ENCODE assay signal across 8 mouse cellular contexts in genomic region chr7:101012541-101012940, GRCm38 (mm10). TPM values are rescaled to one million over a fixed set of nuclear protein-coding genes. Genes with fewer than 3 reads are reported as not detected.
DNase-seq lines count a peak whose midpoint lies in the region; ATAC-seq lines count a peak whose summit lies in the region.

TSS of gene P2ry2 (minus strand) at chr7:101012866.

- DNase-seq in adrenal gland, adult (ENCODE audit: inconsistent age in 2 of 2, low spot score in 1 of 2), result no peak
- DNase-seq in left cerebral cortex, adult 8-10 months (ENCODE audit: low spot score in 2 of 2), result no peak
- DNase-seq in urinary bladder, postnatal 36 days (ENCODE audit: low spot score in 2 of 2), result no peak

- H3K27ac ChIP-seq in forebrain, embryonic 15.5 days (replicated peaks), result no peak within 1 kb of the TSS
- H3K27ac ChIP-seq in hindbrain, embryonic 12.5 days, result no peak within 1 kb of the TSS
- no peak within 1 kb of the TSS for H3K27ac ChIP-seq in midbrain, embryonic 15.5 days

- peak within 1 kb of the TSS; percentile 40 for H3K4me3 ChIP-seq in erythroblast, embryonic 14.5 days (replicated peaks)
- peak within 1 kb of the TSS; percentile 44 for H3K4me3 ChIP-seq in forebrain, embryonic 15.5 days
- peak within 1 kb of the TSS; percentile 41 for H3K4me3 ChIP-seq in hindbrain, embryonic 12.5 days
- H3K4me3 ChIP-seq in midbrain, embryonic 15.5 days, result peak within 1 kb of the TSS; percentile 46

- peak within 1 kb of the TSS; percentile 39 for H3K9ac ChIP-seq in forebrain, embryonic 15.5 days (replicated peaks)
- peak within 1 kb of the TSS; percentile 47; the same call in 1 of the 2 replicates for H3K9ac ChIP-seq in hindbrain, embryonic 12.5 days
- peak within 1 kb of the TSS; percentile 32 for H3K9ac ChIP-seq in midbrain, embryonic 15.5 days

- no peaks in the 10 kb centered on the region for H3K9me3 ChIP-seq in erythroblast, embryonic 14.5 days (ENCODE audit: control insufficient read depth, low read length)
- no peaks in the 10 kb centered on the region for H3K9me3 ChIP-seq in forebrain, embryonic 15.5 days
- H3K9me3 ChIP-seq in hindbrain, embryonic 12.5 days (replicated peaks), result no peaks in the 10 kb centered on the region
- H3K9me3 ChIP-seq in midbrain, embryonic 15.5 days, result no peaks in the 10 kb centered on the region

- peaks cover 39% of the 10 kb centered on the region for H3K27me3 ChIP-seq in erythroblast, embryonic 14.5 days (ENCODE audit: control insufficient read depth)
- peaks cover 41% of the 10 kb centered on the region for H3K27me3 ChIP-seq in forebrain, embryonic 15.5 days
- peaks cover 79% of the 10 kb centered on the region for H3K27me3 ChIP-seq in hindbrain, embryonic 12.5 days
- peaks cover 38% of the 10 kb centered on the region for H3K27me3 ChIP-seq in midbrain, embryonic 15.5 days (replicated peaks)

- no peaks in the 10 kb centered on the region for H3K36me3 ChIP-seq in erythroblast, embryonic 14.5 days (ENCODE audit: control insufficient read depth)
- no peaks in the 10 kb centered on the region for H3K36me3 ChIP-seq in forebrain, embryonic 15.5 days
- no peaks in the 10 kb centered on the region for H3K36me3 ChIP-seq in hindbrain, embryonic 12.5 days
- H3K36me3 ChIP-seq in midbrain, embryonic 15.5 days (replicated peaks), result no peaks in the 10 kb centered on the region

- ATAC-seq in erythroblast, adult 5-6 weeks (replicated peaks; ENCODE audit: low FRiP score, poor library complexity, severe bottlenecking), result no peak
- no peak for ATAC-seq in forebrain, embryonic 15.5 days (replicated peaks)
- ATAC-seq in hindbrain, embryonic 12.5 days (ENCODE audit: low FRiP score), result no peak
- no peak for ATAC-seq in midbrain, embryonic 15.5 days (replicated peaks)

- H3K4me2 ChIP-seq in forebrain, embryonic 15.5 days (replicated peaks), result peak within 1 kb of the TSS; percentile 92
- H3K4me2 ChIP-seq in hindbrain, embryonic 12.5 days (replicated peaks), result peak within 1 kb of the TSS; percentile 97
- peak within 1 kb of the TSS; percentile 97 for H3K4me2 ChIP-seq in midbrain, embryonic 15.5 days

- 63% methylated on average over 4 of the region's 4 CpGs for WGBS in forebrain, embryonic 15.5 days
- WGBS in hindbrain, embryonic 12.5 days, result 72% methylated on average over 4 of the region's 4 CpGs
- 70% methylated on average over 4 of the region's 4 CpGs for WGBS in midbrain, embryonic 15.5 days

- peaks cover 4% of the 10 kb centered on the region for H3K4me1 ChIP-seq in erythroblast, embryonic 14.5 days (ENCODE audit: control insufficient read depth)
- H3K4me1 ChIP-seq in forebrain, embryonic 15.5 days, result peaks cover 12% of the 10 kb centered on the region
- H3K4me1 ChIP-seq in hindbrain, embryonic 12.5 days, result peaks cover 25% of the 10 kb centered on the region
- H3K4me1 ChIP-seq in midbrain, embryonic 15.5 days, result peaks cover 8% of the 10 kb centered on the region

RNA-seq across cellular contexts. Expression of gene P2ry2, which starts in this region (rescaled TPM):
- 0.02 and 0.03 TPM in 2 replicates for polyA plus RNA-seq in erythroblast, embryonic 14.5 days (2012)
- total RNA-seq in erythroblast, adult 5-6 weeks (2015; ENCODE audit: low replicate concordance), result 0.38 and 1.3 TPM in 2 replicates
- 0.28 and 0.68 TPM in 2 replicates for total RNA-seq in erythroblast, adult 5-6 weeks (2017; ENCODE audit: low replicate concordance)
- 0.11 TPM in 1 of 2 replicates, not detected in the other for polyA plus RNA-seq in forebrain, embryonic 15.5 days (2015; fragmentation: Nextera tagmentation; extraction: Ambion mirVana)
- polyA plus RNA-seq in hindbrain, embryonic 12.5 days (2016; fragmentation: Nextera tagmentation; extraction: Ambion mirVana), result 0.61 and 0.77 TPM in 2 replicates
- 0.13 and 0.17 TPM in 2 replicates for polyA plus RNA-seq in midbrain, embryonic 15.5 days (2015; fragmentation: Nextera tagmentation; extraction: Ambion mirVana)
- total RNA-seq in left cerebral cortex, adult 8-10 months (2022), result 1 to 10 TPM; 1.1 to 1.6 (median 1.3) TPM
